Mouse (Mus musculus) kidney, postnatal 25 days (tissue): ENCODE data around the gene Midn.
A peak's percentile ranks its signal among the peaks of the same experiment; 100 is the strongest.

Experiments used
- DNase-seq, 2 experiments: peaks; one replicate each; pipeline ENCODE4 v3.0.0; 2021; ENCODE audit warnings: mixed read lengths in 2 of 2

Midn gene

GRCm38 (mm10) chr10:80144864-80145838, 2.9 kb upstream of the Midn start:
- DNase-seq: peak; percentile 84 to 85

- DNase-seq: peak; percentile 78 to 93
Observed at GRCm38 (mm10) chr10:80145896-80146295, 2.2 kb upstream of the Midn start.

GRCm38 (mm10) chr10:80146568-80147011, 1.5 kb upstream of the Midn start:
- DNase-seq: peak in 1 of 2 experiments; percentile 90

GRCm38 (mm10) chr10:80147146-80147718, 840 bp upstream of the Midn start:
- no peak for DNase-seq

GRCm38 (mm10) chr10:80148610-80149290, 678 bp downstream of the Midn start:
- peak; percentile 92 to 98 for DNase-seq

GRCm38 (mm10) chr10:80149291-80150225, 1.5 kb downstream of the Midn start:
- DNase-seq: peak; percentile 99 to 100

GRCm38 (mm10) chr10:80150226-80151210, 2.4 kb downstream of the Midn start:
- peak; percentile 43 to 81 for DNase-seq

- DNase-seq: peak; percentile 88 to 95
Observed at GRCm38 (mm10) chr10:80151211-80152034, 3.4 kb downstream of the Midn start.

- DNase-seq: peak; percentile 75 to 92
Observed at GRCm38 (mm10) chr10:80152071-80152872, 4.2 kb downstream of the Midn start.

GRCm38 (mm10) chr10:80152873-80153260, 4.8 kb downstream of the Midn start:
- DNase-seq: peak; percentile 75 to 93

- DNase-seq: peak; percentile 72 to 87
Observed at GRCm38 (mm10) chr10:80153713-80154112, 5.6 kb downstream of the Midn start.

- DNase-seq: no peak
Observed at GRCm38 (mm10) chr10:80154384-80154783, 6.3 kb downstream of the Midn start.

- DNase-seq: no peak
Observed at GRCm38 (mm10) chr10:80155277-80155676, 7.2 kb downstream of the Midn start.

- DNase-seq: no peak
Observed at GRCm38 (mm10) chr10:80156002-80156751, 8.1 kb downstream of the Midn start.

- DNase-seq: peak; percentile 63 to 84
Observed at GRCm38 (mm10) chr10:80156752-80157053, 8.6 kb downstream of the Midn start.

- DNase-seq: no peak
Observed at GRCm38 (mm10) chr10:80157141-80157929, 9.3 kb downstream of the Midn start.

- peak; percentile 75 to 90 for DNase-seq
Observed at GRCm38 (mm10) chr10:80158307-80158986, 10.4 kb downstream of the Midn start.
